Mouse (Mus musculus) kidney, postnatal 25 days (tissue): ENCODE measurements around the gene Hoxb4.

Source experiments
- DNase-seq, 2 experiments: peaks; one replicate each; pipeline ENCODE4 v3.0.0; 2021; ENCODE audit warnings: mixed read lengths in 2 of 2

Hoxb4 gene

DNA sequence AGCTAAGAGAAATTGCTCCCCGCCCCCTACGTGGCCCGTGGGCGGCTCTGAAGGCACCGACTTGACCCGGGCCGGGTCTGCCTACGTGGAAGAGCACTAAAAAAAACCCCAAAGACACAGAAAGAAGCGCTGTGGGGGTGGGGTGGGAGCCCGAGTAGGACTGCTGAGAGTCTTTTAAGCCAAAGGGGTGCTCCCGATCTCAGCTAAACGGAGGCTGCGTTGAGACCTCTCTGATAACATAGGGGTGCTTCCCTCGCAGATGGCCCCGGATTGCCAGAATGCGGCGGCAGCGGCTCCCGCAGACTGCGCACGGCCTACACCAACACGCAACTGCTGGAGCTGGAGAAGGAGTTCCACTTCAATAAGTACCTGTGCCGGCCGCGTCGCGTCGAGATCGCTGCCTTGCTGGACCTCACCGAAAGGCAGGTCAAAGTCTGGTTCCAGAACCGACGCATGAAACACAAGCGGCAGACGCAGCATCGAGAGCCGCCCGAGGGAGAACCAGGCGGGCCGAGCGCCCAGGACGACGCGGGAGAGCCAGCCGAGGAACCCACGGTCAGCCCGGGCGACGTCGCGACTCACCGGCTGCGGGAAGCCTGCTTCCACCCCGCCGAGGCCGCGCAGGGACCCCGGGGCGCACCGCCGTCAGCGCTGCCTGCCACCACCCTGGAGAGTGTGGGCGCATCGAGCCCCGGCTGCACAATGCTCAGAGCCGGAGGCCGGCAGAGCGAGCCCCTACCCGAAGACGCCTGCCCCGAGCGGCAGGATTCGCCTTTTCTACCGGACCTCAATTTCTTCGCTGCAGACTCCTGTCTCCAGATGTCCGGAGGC lies 34.8 kb downstream of the Hoxb4 start:
- DNase-seq, result peak; percentile 75 to 91

DNA sequence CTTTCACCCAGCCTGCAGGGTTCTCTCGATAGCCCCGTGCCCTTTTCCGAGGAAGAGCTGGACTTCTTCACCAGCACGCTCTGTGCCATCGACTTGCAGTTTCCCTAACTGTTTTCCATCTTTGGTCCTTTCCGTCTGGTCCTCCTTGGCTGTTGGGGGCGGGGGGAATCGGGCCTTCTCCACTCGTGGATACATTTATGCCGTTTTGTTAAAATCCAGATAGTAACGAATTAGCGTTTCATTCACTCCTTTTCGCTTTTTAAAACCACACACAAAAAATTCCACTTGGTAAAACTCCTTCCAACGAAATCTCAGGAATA lies 35.4 kb downstream of the Hoxb4 start:
- no peak for DNase-seq

DNA sequence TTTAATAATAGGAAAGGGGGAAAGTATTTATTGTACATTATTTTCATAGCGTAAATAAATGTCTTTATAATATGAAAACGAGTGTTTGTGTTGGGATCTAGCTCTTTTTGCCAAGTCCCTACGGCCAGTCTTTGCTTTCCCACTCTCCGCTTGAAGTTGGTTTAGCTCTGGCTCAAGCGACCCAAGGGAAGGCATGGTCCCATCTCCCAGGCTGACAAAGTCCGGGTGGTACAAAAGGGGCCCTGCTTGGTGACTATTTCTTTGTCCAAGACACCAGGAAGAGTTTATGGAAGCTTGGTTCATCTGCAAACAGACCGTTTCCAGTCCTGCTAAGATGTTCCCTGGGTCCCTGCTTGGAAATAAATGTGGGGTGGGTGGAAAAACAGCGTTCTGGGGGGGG lies 35.9 kb downstream of the Hoxb4 start:
- no peak for DNase-seq

DNA sequence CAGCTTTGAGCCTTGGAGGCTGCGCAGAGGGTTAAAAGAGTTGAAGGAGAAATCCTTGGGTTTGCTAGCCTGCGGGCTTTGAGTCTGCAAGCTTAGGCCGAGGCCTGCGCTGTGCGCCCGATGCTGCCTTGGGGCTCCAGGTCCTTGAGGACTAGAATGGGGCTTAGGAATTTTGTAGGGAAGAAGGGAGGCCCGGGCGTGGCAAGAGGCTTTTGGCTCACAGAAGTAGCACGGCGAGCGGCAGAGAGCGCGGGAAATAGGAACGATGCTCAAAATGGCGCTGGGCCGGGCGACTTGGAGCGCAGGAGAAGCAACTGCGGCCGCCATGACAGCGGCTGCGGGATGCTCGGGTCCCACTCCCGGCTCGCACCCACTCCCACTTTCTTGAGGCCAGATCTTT lies 36.3 kb downstream of the Hoxb4 start:
- DNase-seq, result peak; percentile 71 to 83

DNA sequence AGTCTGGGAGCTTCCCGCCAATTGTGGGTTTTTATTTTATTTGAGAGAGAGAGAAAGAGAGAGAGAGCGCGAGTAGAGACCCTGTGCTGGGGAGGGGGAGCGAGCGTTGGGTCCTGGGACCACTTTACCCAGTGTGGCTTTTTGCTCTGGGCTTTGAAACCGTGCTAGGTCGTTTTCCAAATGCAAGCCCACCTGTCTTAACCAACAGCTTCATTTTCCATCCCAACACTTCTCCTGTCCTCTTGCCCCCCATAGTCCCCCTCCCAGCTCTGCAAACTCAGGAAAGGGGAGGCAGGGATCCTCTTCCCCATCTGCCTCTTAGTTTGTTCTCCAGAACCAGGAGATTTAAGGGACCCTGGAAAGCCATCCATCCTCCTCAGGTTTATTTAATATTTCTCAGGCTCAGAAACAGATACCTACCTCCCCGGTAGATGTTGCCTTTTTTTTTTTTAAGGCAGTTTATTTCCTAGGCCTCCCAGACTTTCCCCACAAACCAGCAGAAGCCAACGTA lies 36.8 kb downstream of the Hoxb4 start:
- DNase-seq, result no peak

DNA sequence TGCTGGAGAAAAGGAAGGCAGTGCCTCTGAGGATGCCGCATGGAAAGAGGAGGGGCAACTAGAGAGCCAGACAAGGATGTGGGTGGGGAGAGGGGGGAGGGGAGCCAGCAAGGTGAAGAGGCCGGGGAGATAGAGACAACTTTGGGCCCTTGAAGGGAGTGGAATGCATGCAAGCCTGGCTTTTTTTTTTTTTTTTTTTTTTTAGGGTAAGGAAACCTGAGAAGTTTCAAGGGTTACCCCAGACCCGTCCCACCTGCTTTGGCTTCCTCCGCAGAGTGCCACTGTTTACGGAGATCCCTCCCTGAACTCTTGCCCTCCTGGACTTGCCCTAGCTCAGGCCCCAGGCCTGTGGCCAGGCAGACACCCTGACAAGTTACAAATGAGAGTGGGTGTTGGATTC lies 45.7 kb downstream of the Hoxb4 start:
- DNase-seq, result peak in 1 of 2 experiments; percentile 82

DNA sequence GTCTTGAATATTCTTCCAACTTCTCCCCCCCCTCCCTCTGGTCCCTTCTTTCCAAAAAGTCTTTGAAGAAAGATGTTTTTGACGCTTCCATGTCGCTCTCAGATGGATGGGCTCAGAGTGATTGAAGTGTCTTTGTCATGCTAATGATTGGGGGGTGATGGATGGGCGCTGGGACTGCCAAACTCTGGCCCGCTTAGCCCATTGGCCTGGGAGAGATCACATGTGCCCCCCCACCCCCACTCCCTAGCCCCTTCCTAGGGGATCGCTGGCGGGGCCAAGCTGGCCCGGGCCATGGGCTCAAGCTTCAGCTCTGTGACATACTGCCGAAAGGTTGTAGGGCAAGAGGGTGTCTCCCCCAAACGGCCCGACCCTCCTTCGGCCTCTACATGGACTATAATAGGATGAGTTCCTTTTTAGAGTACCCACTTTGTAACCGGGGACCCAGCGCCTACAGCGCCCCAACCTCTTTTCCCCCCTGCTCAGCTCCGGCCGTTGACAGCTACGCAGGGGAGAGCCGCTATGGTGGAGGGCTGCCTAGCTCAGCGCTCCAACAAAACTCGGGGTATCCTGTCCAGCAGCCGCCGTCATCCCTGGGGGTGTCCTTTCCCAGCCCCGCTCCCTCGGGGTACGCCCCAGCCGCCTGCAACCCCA lies 47.5 kb downstream of the Hoxb4 start, which contains the start of gene Hoxb1:
Hoxb1 (plus strand) TSS at position 312 of the 651 bp plus-strand sequence.
- no peak for DNase-seq

DNA sequence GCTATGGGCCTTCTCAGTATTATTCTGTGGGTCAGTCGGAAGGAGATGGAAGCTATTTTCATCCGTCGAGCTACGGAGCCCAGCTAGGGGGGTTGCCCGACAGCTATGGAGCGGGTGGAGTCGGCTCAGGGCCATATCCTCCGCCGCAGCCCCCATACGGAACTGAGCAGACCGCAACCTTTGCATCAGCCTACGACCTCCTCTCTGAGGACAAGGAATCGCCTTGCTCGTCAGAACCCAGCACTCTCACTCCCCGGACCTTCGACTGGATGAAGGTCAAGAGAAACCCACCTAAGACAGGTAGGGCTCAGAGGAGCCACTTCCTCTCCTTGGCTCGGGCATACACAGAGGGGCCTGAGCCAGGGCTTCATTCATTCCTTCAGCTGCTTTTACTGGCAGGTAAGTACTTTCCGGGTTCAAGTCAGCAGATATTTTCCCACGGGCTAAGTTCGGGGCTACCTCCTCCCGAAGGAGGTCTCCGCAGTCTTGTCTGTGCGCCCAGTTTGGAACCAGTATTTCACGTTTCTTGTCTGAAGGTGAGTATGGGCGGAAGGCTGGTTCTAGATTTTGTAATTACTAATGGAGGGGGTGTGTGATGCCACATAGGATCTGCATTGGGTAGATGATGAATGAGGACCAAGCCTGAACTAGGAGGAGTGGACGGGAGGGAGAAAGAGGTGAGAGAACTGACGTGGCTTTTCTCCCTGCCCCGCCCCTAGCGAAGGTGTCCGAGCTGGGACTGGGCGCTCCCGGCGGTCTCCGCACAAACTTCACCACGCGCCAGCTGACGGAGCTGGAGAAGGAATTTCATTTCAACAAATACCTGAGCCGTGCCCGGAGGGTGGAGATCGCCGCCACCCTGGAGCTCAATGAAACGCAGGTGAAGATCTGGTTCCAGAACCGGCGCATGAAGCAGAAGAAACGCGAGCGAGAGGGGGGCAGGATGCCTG lies 48.3 kb downstream of the Hoxb4 start:
- DNase-seq, result peak; percentile 50 to 75

DNA sequence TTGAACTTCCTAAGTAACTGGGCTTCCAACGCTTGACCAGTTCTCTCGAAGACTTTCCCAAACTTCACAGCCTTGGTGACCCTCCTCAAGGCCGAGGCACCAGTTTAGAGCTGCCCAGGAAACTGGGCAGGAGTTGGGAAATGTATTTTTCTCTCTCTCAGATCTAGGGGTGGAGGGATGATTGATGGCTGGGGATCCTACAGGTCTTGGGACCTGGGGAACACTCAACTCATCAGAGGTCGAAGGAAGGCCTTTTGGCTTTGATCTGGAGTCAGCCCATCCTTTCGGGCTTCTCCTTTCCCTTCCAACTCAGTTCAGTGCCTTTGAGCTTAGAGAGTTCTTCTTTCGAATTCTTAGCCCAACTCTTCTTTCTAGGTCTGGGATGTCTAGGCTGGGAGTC lies 49.1 kb downstream of the Hoxb4 start:
- no peak for DNase-seq

DNA sequence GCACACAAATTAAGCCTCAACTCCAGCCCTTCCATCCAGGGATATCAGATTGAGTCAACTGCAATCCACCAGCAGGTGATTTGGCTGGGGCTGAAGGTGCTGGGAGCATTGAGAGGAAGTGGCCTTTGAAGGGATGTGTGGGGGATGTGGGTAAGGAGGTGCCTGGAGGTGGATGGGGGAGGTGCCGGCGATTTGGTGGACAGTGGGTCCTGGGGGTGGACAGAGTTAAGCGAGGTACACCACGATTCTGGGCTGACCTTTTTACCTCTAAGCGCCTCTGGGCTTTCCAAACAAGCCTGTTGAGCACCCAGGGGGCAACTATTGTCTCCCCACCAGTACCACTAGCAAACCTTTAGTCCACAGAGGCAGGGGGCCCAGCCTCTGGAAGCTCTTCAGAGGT lies 50.6 kb downstream of the Hoxb4 start:
- no peak for DNase-seq

DNA sequence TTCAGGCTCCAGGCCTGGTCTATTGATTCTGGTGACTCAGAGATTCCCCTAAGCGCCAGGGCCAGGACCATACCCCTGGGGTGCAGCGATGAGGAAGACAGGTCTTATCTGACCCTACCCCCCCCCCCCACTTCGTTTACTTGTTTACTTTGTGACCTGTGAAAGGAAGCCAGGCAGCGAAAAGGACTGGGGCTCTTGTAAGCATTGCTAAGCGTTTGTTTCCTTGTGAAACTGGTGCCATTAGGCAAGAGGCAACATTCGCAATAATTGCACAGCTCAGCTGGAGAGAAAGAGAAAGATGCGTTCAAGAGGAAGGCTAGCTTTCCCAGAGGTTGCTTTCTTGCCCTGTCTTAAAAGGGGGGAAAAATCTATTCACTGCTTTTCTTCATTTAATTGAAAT lies 51.1 kb downstream of the Hoxb4 start:
- DNase-seq, result no peak
